Mouse (Mus musculus): Measurements from ENCODE around the gene Tesmin.
A peak's percentile ranks its signal among the peaks of the same experiment; 100 is the strongest.

The Tesmin gene

GRCm38 (mm10) chr19:3447348-3447747 lies 58.7 kb downstream of the Tesmin start:
- no peak for DNase-seq

GRCm38 (mm10) chr19:3449248-3449647 lies 60.6 kb downstream of the Tesmin start:
- peak; percentile 26 to 56 for DNase-seq

GRCm38 (mm10) chr19:3450714-3451113 lies 62.1 kb downstream of the Tesmin start:
- no peak for DNase-seq

- DNase-seq: peak in 1 of 2 experiments; percentile 72
Observed at GRCm38 (mm10) chr19:3451170-3451569, 62.5 kb downstream of the Tesmin start.

GRCm38 (mm10) chr19:3451649-3452048 lies 63.0 kb downstream of the Tesmin start:
- DNase-seq: no peak

Measured in lung, postnatal 4 days (tissue).